Mouse (Mus musculus): ENCODE measurements at regions not wholly inside any gene's neighbourhood (a gene's known extent, or its start where the extent isn't known, plus 50 kb on each side); places are given as distances from the start of the nearest gene placed in this dataset.
A peak's percentile ranks its signal among the peaks of the same experiment; 100 is the strongest.

DNA sequence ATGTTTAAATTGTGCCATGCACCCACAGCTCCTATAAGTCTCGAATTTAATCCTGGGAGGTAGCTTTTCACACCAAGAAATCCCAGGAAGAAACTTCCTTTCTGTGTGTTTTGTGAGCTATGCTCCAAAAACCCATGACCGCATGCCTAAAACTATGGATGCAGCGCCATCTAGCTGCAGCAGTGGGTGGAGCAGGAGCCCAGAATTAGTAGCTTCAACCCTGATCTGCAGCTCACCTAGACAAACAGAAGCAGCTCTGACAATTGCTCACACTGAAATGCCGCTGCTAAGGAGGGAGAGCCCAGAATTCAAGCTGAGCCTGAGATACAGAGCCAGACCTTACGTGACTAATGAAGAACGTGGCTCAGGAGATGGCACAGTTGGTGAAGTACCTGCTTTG, 101.2 kb upstream of the Nckap5 start:
- Histone ChIP-seq H3K4me3 (ENCODE audit: low read depth, low read length) (no peak overlapping the region), H3K4me1 (ENCODE audit: control insufficient read depth, insufficient read depth, insufficient read length, low read length) (no peaks in the 10 kb centered on the region), H3K36me3 (ENCODE audit: control insufficient read depth, insufficient read depth, low read length) (no peaks in the 10 kb centered on the region), H3K27ac (ENCODE audit: insufficient read depth, low read depth, low read length) (no peak overlapping the region), H3K27me3 (ENCODE audit: control insufficient read depth, insufficient read depth, low read length) (no peaks in the 10 kb centered on the region)
- TF ChIP-seq POLR2A (IDR thresholded peaks at IDR 0.05; ENCODE audit: low read depth, low read length) (no peak), CTCF (IDR thresholded peaks at IDR 0.05; ENCODE audit: extremely low read depth, insufficient read length, insufficient replicate concordance, low read depth, low read length) (peak; percentile 91; the same call in 1 of the 2 replicates)
- WGBS = 4% methylated on average over 6 of the region's 6 CpGs

DNA sequence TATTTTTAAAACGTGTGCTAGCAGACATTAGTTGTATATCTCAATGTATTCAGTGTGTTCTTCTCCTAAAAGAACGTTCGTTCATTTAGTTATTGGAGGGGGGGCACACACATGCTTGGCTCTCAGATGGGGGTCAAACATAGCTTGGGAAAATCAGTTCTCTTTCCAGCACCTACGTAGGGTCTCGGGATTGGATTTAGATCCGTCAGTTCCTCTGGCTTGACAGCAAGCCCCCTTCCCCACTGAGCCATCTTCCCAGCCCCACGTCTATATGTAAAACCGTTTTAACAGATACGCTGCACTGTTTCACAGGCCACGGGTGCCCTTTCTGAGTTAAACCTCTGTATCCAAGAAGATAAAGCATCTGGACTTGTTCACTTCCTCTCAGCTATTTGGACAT, 100.5 kb upstream of the Nckap5 start:
- no peak overlapping the region for H3K27ac ChIP-seq (ENCODE audit: insufficient read depth, low read depth, low read length)
- H3K36me3 ChIP-seq (ENCODE audit: control insufficient read depth, insufficient read depth, low read length) = no peaks in the 10 kb centered on the region
- WGBS = 76% methylated on average over 10 of the region's 10 CpGs
- no peaks in the 10 kb centered on the region for H3K4me1 ChIP-seq (ENCODE audit: control insufficient read depth, insufficient read depth, insufficient read length, low read length)
- H3K4me3 ChIP-seq (ENCODE audit: low read depth, low read length) = no peak overlapping the region
- H3K27me3 ChIP-seq (ENCODE audit: control insufficient read depth, insufficient read depth, low read length) = no peaks in the 10 kb centered on the region
- TF ChIP-seq POLR2A (IDR thresholded peaks at IDR 0.05; ENCODE audit: low read depth, low read length) (no peak), CTCF (IDR thresholded peaks at IDR 0.05; ENCODE audit: extremely low read depth, insufficient read length, insufficient replicate concordance, low read depth, low read length) (no peak)

DNA sequence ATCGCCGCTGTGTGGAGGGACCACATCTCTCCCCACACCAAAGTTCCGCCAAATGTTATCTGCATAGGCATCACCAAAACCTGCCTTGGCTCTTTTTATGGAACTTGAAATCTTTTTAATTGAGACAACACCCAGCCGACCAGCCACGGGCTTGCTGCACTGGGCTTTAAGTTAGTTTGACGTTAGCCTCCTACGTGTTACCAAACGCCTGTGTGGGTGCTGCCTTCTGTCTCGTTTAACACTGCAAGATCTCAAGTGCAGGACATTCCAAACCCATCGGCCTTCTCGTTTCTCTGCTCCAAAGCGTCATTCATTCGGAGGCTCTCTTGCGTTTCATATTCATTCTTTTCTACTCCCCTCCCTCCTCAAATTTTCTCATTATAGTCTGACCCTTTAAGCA, 100.0 kb upstream of the Nckap5 start:
- no peak overlapping the region for H3K4me3 ChIP-seq (ENCODE audit: low read depth, low read length)
- H3K27ac ChIP-seq (ENCODE audit: insufficient read depth, low read depth, low read length) = no peak overlapping the region
- H3K27me3 ChIP-seq (ENCODE audit: control insufficient read depth, insufficient read depth, low read length) = no peaks in the 10 kb centered on the region
- no peaks in the 10 kb centered on the region for H3K36me3 ChIP-seq (ENCODE audit: control insufficient read depth, insufficient read depth, low read length)
- WGBS = 83% methylated on average over 14 of the region's 14 CpGs
- H3K4me1 ChIP-seq (ENCODE audit: control insufficient read depth, insufficient read depth, insufficient read length, low read length) = no peaks in the 10 kb centered on the region
- TF ChIP-seq CTCF (IDR thresholded peaks at IDR 0.05; ENCODE audit: extremely low read depth, insufficient read length, insufficient replicate concordance, low read depth, low read length) (no peak), POLR2A (IDR thresholded peaks at IDR 0.05; ENCODE audit: low read depth, low read length) (no peak)

DNA sequence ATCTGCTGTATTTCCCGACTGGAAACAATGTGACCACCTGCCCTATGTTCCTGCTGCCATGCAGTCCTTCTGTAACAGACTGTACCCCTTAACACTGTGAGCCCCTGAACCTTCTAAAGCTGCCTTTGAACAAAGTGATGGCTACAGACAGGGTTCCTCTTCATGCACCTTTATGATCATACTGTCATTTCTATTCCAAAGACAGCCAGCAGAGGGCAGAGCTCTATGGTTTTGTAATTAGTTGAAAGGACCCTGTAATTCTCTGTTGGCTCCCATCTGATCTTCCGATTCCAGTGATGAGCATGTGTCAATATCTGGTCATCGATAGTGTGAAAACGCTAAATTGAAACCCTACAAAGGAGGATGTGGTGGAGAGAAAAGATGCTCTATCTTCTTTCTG, 99.1 kb upstream of the Nckap5 start:
- Histone ChIP-seq H3K4me3 (ENCODE audit: low read depth, low read length) (no peak overlapping the region), H3K36me3 (ENCODE audit: control insufficient read depth, insufficient read depth, low read length) (no peaks in the 10 kb centered on the region), H3K4me1 (ENCODE audit: control insufficient read depth, insufficient read depth, insufficient read length, low read length) (no peaks in the 10 kb centered on the region), H3K27ac (ENCODE audit: insufficient read depth, low read depth, low read length) (no peak overlapping the region), H3K27me3 (ENCODE audit: control insufficient read depth, insufficient read depth, low read length) (no peaks in the 10 kb centered on the region)
- WGBS = 66% methylated on average over 4 of the region's 4 CpGs
- TF ChIP-seq POLR2A (IDR thresholded peaks at IDR 0.05; ENCODE audit: low read depth, low read length) = no peak
- no peak for TF ChIP-seq CTCF (IDR thresholded peaks at IDR 0.05; ENCODE audit: extremely low read depth, insufficient read length, insufficient replicate concordance, low read depth, low read length)

DNA sequence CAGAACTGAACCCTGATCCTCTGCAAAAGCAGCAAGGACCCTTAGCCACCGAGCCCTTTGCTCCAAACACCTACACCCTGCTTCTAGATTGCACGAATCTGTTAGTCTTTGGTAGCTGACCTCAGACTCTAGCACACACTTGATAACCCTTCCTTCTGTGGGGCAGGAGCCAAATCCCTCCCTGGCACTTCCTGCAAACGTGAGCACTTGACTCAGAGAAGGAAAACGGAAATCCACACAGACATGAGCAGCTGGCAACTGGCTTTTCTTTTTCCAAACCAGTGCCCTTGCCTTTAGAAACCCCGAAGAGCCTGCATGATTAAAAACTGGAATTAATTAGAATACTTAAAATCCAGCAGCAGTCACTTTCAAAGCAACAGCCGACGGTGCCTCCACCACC, 97.6 kb upstream of the Nckap5 start:
- no peaks in the 10 kb centered on the region for H3K36me3 ChIP-seq (ENCODE audit: control insufficient read depth, insufficient read depth, low read length)
- no peaks in the 10 kb centered on the region for H3K27me3 ChIP-seq (ENCODE audit: control insufficient read depth, insufficient read depth, low read length)
- whole genome bisulfite sequencing = 35% methylated on average over 7 of the region's 7 CpGs
- TF ChIP-seq CTCF (IDR thresholded peaks at IDR 0.05; ENCODE audit: extremely low read depth, insufficient read length, insufficient replicate concordance, low read depth, low read length) (no peak), POLR2A (IDR thresholded peaks at IDR 0.05; ENCODE audit: low read depth, low read length) (no peak)
- no peak overlapping the region for H3K27ac ChIP-seq (ENCODE audit: insufficient read depth, low read depth, low read length)
- H3K4me3 ChIP-seq (ENCODE audit: low read depth, low read length) = no peak overlapping the region
- no peaks in the 10 kb centered on the region for H3K4me1 ChIP-seq (ENCODE audit: control insufficient read depth, insufficient read depth, insufficient read length, low read length)

DNA sequence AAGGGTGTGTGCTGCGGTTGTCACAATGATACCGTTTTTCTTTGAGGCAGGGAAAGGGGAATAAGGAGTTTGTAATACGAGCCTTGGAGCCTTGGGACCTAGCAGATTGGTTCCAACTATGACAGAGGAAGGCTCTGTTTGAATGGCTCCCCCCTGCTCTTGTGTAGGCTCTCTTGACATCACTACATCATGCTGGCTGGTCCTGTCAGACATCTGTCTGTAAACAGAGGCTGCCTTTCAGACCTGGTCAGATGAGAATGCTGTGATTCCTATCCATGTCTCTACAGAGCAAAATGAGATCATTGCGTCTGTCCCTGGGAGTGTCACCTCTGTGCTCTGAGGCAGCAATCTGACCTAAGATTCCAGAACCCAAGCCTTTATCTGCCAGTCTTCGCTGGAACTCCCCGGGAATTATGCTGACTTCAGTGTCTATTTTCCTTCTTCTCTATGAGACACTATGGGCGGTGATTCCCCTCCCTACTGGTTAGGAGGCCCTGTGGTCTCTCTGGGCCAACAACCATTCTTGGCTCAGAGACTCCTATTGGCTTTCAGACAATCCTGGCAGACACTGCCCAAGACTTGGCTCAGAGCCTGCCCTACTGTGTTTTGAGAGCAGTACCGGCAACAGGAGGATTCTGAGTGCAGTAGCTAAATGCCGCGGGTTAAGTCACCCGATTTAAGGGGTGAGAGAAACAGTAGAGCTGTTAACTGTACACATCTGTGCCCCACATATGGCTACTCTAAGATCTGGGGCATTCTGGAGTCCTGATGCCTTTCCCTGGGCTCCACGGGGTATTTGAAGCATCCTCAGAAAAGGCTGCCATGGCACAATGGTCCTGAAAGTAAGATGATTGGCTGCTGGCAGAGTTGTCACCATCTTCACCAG, 94.8 kb upstream of the Nckap5 start:
- H3K36me3 ChIP-seq (ENCODE audit: control insufficient read depth, insufficient read depth, low read length) = no peaks in the 10 kb centered on the region
- no peak overlapping the region for H3K27ac ChIP-seq (ENCODE audit: insufficient read depth, low read depth, low read length)
- H3K27me3 ChIP-seq (ENCODE audit: control insufficient read depth, insufficient read depth, low read length) = no peaks in the 10 kb centered on the region
- TF ChIP-seq CTCF (IDR thresholded peaks at IDR 0.05; ENCODE audit: extremely low read depth, insufficient read length, insufficient replicate concordance, low read depth, low read length) (no peak), POLR2A (IDR thresholded peaks at IDR 0.05; ENCODE audit: low read depth, low read length) (no peak)
- no peaks in the 10 kb centered on the region for H3K4me1 ChIP-seq (ENCODE audit: control insufficient read depth, insufficient read depth, insufficient read length, low read length)
- no peak overlapping the region for H3K4me3 ChIP-seq (ENCODE audit: low read depth, low read length)
- WGBS = 59% methylated on average over 12 of the region's 12 CpGs

DNA sequence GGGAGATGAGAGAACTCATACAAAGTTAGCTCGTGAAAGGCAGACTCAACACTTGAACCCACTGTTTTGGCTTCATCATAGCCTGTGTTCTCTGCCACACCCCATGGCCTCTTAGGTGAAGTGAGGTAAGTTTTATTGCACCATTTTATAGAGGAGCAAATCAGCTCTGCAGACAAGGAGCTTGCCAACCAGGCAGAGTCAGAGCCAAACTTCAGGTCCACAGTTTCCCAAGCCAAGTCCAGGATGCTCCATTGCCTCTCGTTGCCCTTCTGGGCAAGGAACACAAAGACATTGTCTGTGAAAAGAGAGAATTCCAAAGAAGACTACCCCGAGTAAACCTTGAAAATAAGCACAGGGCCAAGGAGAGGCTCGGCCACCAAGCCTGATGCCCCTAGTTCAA, 93.4 kb upstream of the Nckap5 start:
- TF ChIP-seq POLR2A (IDR thresholded peaks at IDR 0.05; ENCODE audit: low read depth, low read length) = no peak
- no peak for TF ChIP-seq CTCF (IDR thresholded peaks at IDR 0.05; ENCODE audit: extremely low read depth, insufficient read length, insufficient replicate concordance, low read depth, low read length)
- Histone ChIP-seq H3K27ac (ENCODE audit: insufficient read depth, low read depth, low read length) (no peak overlapping the region), H3K27me3 (ENCODE audit: control insufficient read depth, insufficient read depth, low read length) (no peaks in the 10 kb centered on the region), H3K36me3 (ENCODE audit: control insufficient read depth, insufficient read depth, low read length) (no peaks in the 10 kb centered on the region), H3K4me1 (ENCODE audit: control insufficient read depth, insufficient read depth, insufficient read length, low read length) (no peaks in the 10 kb centered on the region), H3K4me3 (ENCODE audit: low read depth, low read length) (no peak overlapping the region)
- WGBS = 59% methylated on average over 4 of the region's 4 CpGs

All from small intestine, adult 2 months (tissue).